Mouse (Mus musculus): ENCODE measurements around the gene Clec12a. TPM values are rescaled to one million over a fixed set of nuclear protein-coding genes. Genes with fewer than 3 reads are reported as not detected.

The Clec12a gene
- polyA plus RNA-seq, 1 experiment from 2014 or later: 0.32 TPM

DNA sequence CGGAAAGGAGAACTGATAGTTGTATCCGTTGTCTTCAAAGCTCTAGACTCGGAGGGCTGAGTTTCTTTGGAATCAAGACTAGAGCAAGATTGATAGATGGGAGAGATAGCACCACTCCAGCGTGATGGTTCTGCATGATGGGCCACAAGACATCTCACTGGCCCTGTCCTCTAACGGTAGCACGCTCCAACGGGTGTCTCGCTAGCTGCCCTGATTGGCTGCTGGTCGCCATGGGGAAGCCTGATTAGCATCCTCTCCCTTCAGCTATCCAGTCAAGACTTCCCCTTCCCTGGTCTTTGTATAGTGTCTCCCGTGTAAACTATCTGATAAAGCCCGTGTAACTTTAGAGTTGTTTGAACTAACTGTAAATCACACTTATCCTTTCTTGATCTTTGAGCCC is 10.9 kb upstream of the Clec12a start, which contains the start of gene 4922502D21Rik:
4922502D21Rik (minus strand) TSS at position 187 of the 400 bp plus-strand sequence.
- Histone ChIP-seq H3K27ac (no peak within 1 kb of the TSS), H3K9ac (no peak within 1 kb of the TSS), H3K4me3 (replicated peaks; ENCODE audit: low read length) (no peak within 1 kb of the TSS), H3K36me3 (replicated peaks; ENCODE audit: control insufficient read depth, insufficient read depth) (no peaks in the 10 kb centered on the region), H3K27me3 (ENCODE audit: control insufficient read depth, insufficient read depth, low read length) (no peaks in the 10 kb centered on the region), H3K4me2 (replicated peaks) (no peak within 1 kb of the TSS), H3K4me1 (replicated peaks; ENCODE audit: control insufficient read depth, insufficient read depth, low read length) (no peaks in the 10 kb centered on the region), H3K9me3 (ENCODE audit: control insufficient read depth, low read length) (no peaks in the 10 kb centered on the region)
- no peak for DNase-seq (ENCODE audit: low spot score)
- 57% methylated on average over 11 of the region's 11 CpGs for WGBS
- ATAC-seq (ENCODE audit: low FRiP score): no peak

DNA sequence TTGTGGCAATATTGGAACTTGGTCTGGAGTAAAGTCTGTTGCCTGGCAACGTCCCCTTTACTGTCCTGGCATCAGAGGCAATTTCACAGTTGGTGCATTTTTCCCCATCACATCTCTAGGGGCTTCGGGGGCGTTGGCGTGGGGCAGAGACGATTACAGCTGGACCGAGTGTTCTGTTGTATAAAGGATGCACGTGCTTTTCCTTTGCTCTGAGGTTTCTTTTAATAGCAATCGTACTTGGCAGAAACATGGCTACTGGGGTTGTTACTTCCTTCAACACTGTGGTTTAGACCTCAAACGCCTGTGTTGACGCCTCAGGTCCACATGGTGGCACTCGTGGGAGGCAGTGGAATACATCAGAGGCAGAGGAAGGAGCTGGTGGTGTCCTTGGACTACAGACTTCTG is 8.8 kb upstream of the Clec12a start:
- H3K9me3 ChIP-seq (ENCODE audit: control insufficient read depth, low read length): no peaks in the 10 kb centered on the region
- ATAC-seq (ENCODE audit: low FRiP score): peak; percentile 90
- no peaks in the 10 kb centered on the region for H3K27me3 ChIP-seq (ENCODE audit: control insufficient read depth, insufficient read depth, low read length)
- no peak overlapping the region for H3K9ac ChIP-seq
- H3K4me3 ChIP-seq (replicated peaks; ENCODE audit: low read length): no peak overlapping the region
- 23% methylated on average over 11 of the region's 11 CpGs for WGBS
- DNase-seq (ENCODE audit: low spot score): peak; percentile 72
- no peak overlapping the region for H3K27ac ChIP-seq
- H3K4me2 ChIP-seq (replicated peaks): peak overlapping the region; percentile 33; the same call in 1 of the 2 replicates
- H3K36me3 ChIP-seq (replicated peaks; ENCODE audit: control insufficient read depth, insufficient read depth): no peaks in the 10 kb centered on the region
- no peaks in the 10 kb centered on the region for H3K4me1 ChIP-seq (replicated peaks; ENCODE audit: control insufficient read depth, insufficient read depth, low read length)

DNA sequence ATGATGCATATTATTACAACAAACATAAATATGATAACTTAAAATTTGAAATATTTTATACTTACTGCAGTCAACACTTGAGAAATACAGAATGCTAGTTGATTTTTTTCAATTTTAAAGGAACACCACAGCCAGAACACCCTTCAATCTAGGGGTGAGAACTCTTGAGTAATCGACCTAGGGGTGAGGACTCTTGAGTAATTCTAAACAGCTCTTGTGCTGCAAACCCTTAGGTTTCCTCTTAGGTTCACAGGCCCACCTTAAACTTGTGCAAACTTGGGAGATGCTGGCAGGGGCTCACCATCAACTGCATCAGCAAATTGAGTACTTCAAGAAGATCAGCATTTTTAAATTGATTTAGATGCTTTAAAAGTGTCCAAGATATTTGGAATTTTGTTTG is 4.7 kb upstream of the Clec12a start:
- WGBS: 94% methylated on average over 1 of the region's 1 CpGs
- no peak overlapping the region for H3K4me3 ChIP-seq (replicated peaks; ENCODE audit: low read length)
- H3K27ac ChIP-seq: no peak overlapping the region
- no peaks in the 10 kb centered on the region for H3K9me3 ChIP-seq (ENCODE audit: control insufficient read depth, low read length)
- no peaks in the 10 kb centered on the region for H3K27me3 ChIP-seq (ENCODE audit: control insufficient read depth, insufficient read depth, low read length)
- no peak overlapping the region for H3K4me2 ChIP-seq (replicated peaks)
- ATAC-seq (ENCODE audit: low FRiP score) (no peak), DNase-seq (ENCODE audit: low spot score) (no peak)
- H3K36me3 ChIP-seq (replicated peaks; ENCODE audit: control insufficient read depth, insufficient read depth): no peaks in the 10 kb centered on the region
- H3K4me1 ChIP-seq (replicated peaks; ENCODE audit: control insufficient read depth, insufficient read depth, low read length): no peaks in the 10 kb centered on the region
- H3K9ac ChIP-seq: no peak overlapping the region

DNA sequence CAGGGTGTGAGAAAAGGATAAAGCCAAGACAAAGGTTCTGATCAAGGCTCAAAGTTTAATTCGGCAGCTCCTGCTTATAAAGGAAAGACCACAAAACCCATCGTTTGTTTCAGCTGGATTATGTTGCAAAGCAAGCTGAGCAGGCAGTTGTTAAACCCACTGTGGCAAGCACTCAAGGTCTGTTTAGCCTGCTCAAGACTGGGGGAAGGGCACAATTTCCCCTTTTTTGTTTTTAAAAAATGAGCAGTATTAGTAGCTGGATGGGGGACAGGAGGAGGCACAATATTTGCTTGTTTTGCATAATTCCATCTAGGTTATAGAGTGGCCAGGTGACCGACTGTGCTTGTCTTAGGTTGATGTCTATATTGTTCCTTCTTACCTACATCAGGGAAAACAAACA is 1.9 kb downstream of the Clec12a start:
- no peaks in the 10 kb centered on the region for H3K9me3 ChIP-seq (ENCODE audit: control insufficient read depth, low read length)
- H3K4me1 ChIP-seq (replicated peaks; ENCODE audit: control insufficient read depth, insufficient read depth, low read length): no peaks in the 10 kb centered on the region
- DNase-seq (ENCODE audit: low spot score): no peak
- no peak for ATAC-seq (ENCODE audit: low FRiP score)
- no peak overlapping the region for H3K4me3 ChIP-seq (replicated peaks; ENCODE audit: low read length)
- H3K36me3 ChIP-seq (replicated peaks; ENCODE audit: control insufficient read depth, insufficient read depth): no peaks in the 10 kb centered on the region
- no peak overlapping the region for H3K9ac ChIP-seq
- 87% methylated on average over 3 of the region's 3 CpGs for WGBS
- H3K4me2 ChIP-seq (replicated peaks): no peak overlapping the region
- H3K27me3 ChIP-seq (ENCODE audit: control insufficient read depth, insufficient read depth, low read length): no peaks in the 10 kb centered on the region
- no peak overlapping the region for H3K27ac ChIP-seq

DNA sequence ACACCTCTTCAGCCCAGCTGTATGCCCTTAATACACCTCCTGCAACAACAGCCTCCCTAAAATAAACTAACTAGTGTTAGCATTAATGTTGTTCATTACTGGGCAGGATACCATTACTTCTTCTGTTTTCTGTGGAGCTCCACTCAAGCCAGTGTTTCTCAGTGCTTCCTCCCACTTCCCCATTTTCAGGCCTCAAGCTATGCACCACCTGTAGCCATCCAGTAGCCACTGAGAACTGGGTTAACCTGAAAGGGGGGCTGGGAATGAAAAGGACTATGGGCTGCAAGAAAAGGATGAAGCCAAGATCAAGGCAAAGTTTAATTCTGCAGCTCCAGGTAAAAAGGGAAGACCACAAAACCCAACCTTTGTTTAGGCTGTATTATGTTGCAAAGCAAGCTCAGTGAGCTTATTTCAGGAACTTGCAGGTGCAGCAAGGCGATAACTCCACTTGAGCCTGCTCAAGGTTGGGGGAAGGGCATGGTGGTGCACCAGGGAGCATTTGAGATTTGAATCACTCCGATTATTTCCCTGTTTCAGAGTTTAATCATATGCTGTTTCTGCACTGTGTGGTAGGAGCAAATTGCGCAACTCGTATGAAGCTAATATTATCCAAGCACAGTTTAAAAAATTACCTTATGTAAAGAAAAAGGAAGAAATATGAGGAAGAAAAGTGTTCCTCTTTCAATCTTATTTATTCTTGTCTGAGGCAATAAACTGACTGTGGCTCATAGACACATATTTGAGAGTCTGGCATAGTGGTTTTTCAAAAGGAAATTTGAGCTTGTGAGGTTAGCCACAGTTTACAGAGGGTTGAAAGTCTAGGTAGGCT is 7.2 kb downstream of the Clec12a start:
- no peak for DNase-seq (ENCODE audit: low spot score)
- whole genome bisulfite sequencing: 59% methylated on average over 4 of the region's 4 CpGs
- Histone ChIP-seq H3K27me3 (ENCODE audit: control insufficient read depth, insufficient read depth, low read length) (no peaks in the 10 kb centered on the region), H3K4me2 (replicated peaks) (no peak overlapping the region), H3K4me1 (replicated peaks; ENCODE audit: control insufficient read depth, insufficient read depth, low read length) (no peaks in the 10 kb centered on the region), H3K9ac (no peak overlapping the region), H3K36me3 (replicated peaks; ENCODE audit: control insufficient read depth, insufficient read depth) (no peaks in the 10 kb centered on the region), H3K9me3 (ENCODE audit: control insufficient read depth, low read length) (no peaks in the 10 kb centered on the region), H3K4me3 (replicated peaks; ENCODE audit: low read length) (no peak overlapping the region), H3K27ac (no peak overlapping the region)
- ATAC-seq (ENCODE audit: low FRiP score): no peak

DNA sequence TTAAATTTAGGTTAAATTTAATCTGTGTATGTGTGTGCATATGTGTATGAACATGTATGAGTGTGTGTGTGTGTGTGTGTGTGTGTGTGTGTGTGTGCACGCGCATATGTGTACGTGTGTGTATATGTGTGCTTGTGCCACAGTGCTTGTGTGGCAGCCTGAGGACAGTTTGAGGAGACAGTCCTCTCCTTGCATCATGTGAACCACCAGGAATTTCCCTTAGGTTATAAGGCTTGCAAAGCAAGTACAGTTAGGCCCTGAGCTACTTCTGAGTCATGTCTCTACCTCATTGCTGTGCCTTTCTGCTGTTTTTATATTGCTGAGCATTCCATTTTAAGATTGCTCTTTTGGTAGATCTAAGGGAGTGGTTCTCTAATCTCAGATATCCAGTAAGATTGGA is 8.6 kb downstream of the Clec12a start:
- Histone ChIP-seq H3K27me3 (ENCODE audit: control insufficient read depth, insufficient read depth, low read length) (no peaks in the 10 kb centered on the region), H3K9me3 (ENCODE audit: control insufficient read depth, low read length) (no peaks in the 10 kb centered on the region), H3K4me3 (replicated peaks; ENCODE audit: low read length) (no peak overlapping the region), H3K4me2 (replicated peaks) (no peak overlapping the region), H3K4me1 (replicated peaks; ENCODE audit: control insufficient read depth, insufficient read depth, low read length) (no peaks in the 10 kb centered on the region), H3K36me3 (replicated peaks; ENCODE audit: control insufficient read depth, insufficient read depth) (no peaks in the 10 kb centered on the region), H3K27ac (no peak overlapping the region), H3K9ac (no peak overlapping the region)
- WGBS: 98% methylated on average over 3 of the region's 3 CpGs
- DNase-seq (ENCODE audit: low spot score): no peak
- ATAC-seq (ENCODE audit: low FRiP score): no peak

DNA sequence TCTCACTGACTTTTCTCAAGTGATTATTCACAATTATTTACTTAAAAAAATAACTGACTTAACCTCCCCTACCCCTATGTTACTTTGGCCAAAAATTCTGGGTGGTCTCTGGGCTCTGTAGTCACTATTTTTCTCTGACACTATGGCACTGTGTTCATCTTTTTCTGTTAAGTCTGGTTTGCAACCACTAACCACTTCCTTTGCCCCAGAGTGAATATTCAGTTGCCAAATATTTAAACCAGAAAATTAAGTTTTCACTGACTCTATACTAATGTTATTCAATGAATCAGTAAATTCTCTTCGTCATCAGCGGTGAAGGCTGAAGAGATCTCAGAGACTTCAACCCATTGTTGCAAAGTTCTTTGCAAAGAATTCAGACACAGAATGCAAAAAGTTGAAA is 13.3 kb downstream of the Clec12a start:
- Histone ChIP-seq H3K27ac (no peak overlapping the region), H3K4me1 (replicated peaks; ENCODE audit: control insufficient read depth, insufficient read depth, low read length) (no peaks in the 10 kb centered on the region), H3K4me3 (replicated peaks; ENCODE audit: low read length) (no peak overlapping the region), H3K9me3 (ENCODE audit: control insufficient read depth, low read length) (no peaks in the 10 kb centered on the region), H3K4me2 (replicated peaks) (no peak overlapping the region), H3K27me3 (ENCODE audit: control insufficient read depth, insufficient read depth, low read length) (no peaks in the 10 kb centered on the region), H3K9ac (no peak overlapping the region), H3K36me3 (replicated peaks; ENCODE audit: control insufficient read depth, insufficient read depth) (no peaks in the 10 kb centered on the region)
- WGBS: 96% methylated on average over 2 of the region's 2 CpGs
- no peak for DNase-seq (ENCODE audit: low spot score)
- ATAC-seq (ENCODE audit: low FRiP score): no peak

DNA sequence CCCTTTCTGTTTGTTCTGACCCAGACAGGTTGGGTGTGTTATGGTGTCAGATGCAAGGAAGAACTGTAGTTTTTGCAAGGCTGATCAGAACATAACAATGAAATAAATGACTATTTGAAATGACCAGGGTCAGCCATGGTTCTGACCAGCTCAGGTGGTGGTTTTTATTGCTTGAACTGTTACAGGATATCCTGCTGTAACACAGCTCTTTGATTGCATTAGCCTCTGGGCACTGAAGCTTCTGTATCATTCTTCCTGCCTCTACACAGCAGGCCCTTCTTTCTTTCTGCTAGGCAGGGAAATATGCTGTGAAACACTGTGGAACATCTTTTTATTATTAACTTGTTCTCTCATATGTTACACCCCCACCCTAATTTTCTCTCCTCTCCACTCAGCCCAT is 13.9 kb downstream of the Clec12a start:
- ATAC-seq (ENCODE audit: low FRiP score): no peak
- Histone ChIP-seq H3K27me3 (ENCODE audit: control insufficient read depth, insufficient read depth, low read length) (no peaks in the 10 kb centered on the region), H3K27ac (no peak overlapping the region), H3K4me3 (replicated peaks; ENCODE audit: low read length) (no peak overlapping the region), H3K4me1 (replicated peaks; ENCODE audit: control insufficient read depth, insufficient read depth, low read length) (no peaks in the 10 kb centered on the region), H3K9ac (no peak overlapping the region), H3K9me3 (ENCODE audit: control insufficient read depth, low read length) (no peaks in the 10 kb centered on the region), H3K4me2 (replicated peaks) (no peak overlapping the region), H3K36me3 (replicated peaks; ENCODE audit: control insufficient read depth, insufficient read depth) (no peaks in the 10 kb centered on the region)
- DNase-seq (ENCODE audit: low spot score): no peak

DNA sequence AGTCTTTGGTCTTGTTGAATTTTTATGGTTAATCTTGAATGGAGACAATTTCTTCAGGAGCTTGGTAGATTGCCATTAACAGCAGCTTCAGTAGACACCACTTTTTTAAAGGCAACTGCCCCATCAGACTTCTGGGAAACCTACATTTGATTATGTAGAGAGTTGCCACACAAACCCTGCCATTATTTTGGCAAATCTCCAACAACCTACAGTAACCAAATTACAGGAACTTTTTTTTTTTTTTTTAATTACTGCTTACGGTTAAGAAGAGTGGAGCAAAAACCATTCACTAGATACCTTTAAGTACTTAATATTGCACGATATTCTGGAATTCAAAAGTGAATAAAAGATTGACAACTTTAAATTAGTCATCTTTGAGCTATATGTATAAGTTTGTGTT is 17.0 kb downstream of the Clec12a start:
- no peaks in the 10 kb centered on the region for H3K36me3 ChIP-seq (replicated peaks; ENCODE audit: control insufficient read depth, insufficient read depth)
- H3K9me3 ChIP-seq (ENCODE audit: control insufficient read depth, low read length): no peaks in the 10 kb centered on the region
- DNase-seq (ENCODE audit: low spot score) (no peak), ATAC-seq (ENCODE audit: low FRiP score) (no peak)
- no peaks in the 10 kb centered on the region for H3K27me3 ChIP-seq (ENCODE audit: control insufficient read depth, insufficient read depth, low read length)
- H3K9ac ChIP-seq: no peak overlapping the region
- no peaks in the 10 kb centered on the region for H3K4me1 ChIP-seq (replicated peaks; ENCODE audit: control insufficient read depth, insufficient read depth, low read length)
- H3K4me2 ChIP-seq (replicated peaks): no peak overlapping the region
- H3K4me3 ChIP-seq (replicated peaks; ENCODE audit: low read length): no peak overlapping the region
- 97% methylated on average over 2 of the region's 2 CpGs for WGBS
- H3K27ac ChIP-seq: no peak overlapping the region

DNA sequence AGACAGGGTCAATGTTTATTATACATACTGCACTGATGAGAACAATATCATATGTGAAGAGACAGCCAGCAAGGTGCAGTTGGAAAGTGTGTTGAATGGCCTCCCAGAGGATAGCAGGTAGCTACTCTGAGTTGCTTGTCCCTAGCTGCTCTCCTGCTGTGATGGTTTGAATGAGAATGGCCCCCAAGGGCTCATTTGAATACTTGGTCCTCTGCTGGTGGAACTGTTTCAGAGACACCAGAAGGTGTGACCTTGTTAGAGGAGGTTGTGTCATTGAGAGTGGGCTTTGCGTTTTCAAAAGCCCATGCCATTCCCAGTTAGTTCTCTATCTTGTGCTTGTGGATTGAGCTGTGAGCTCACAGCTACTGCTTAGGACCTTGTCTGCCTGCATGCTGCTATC is 21.5 kb downstream of the Clec12a start:
- Histone ChIP-seq H3K36me3 (replicated peaks; ENCODE audit: control insufficient read depth, insufficient read depth) (no peaks in the 10 kb centered on the region), H3K27me3 (ENCODE audit: control insufficient read depth, insufficient read depth, low read length) (no peaks in the 10 kb centered on the region), H3K4me2 (replicated peaks) (no peak overlapping the region), H3K4me3 (replicated peaks; ENCODE audit: low read length) (no peak overlapping the region), H3K9ac (no peak overlapping the region), H3K27ac (no peak overlapping the region), H3K9me3 (ENCODE audit: control insufficient read depth, low read length) (no peaks in the 10 kb centered on the region), H3K4me1 (replicated peaks; ENCODE audit: control insufficient read depth, insufficient read depth, low read length) (no peaks in the 10 kb centered on the region)
- no peak for ATAC-seq (ENCODE audit: low FRiP score)
- 26% methylated on average over 1 of the region's 1 CpGs for WGBS
- DNase-seq (ENCODE audit: low spot score): no peak
